13 mouse cellular contexts compared by ENCODE assay signal in genomic region chr15:100821824-100822223, GRCm38 (mm10). TPM values are rescaled to one million over a fixed set of nuclear protein-coding genes. Genes with fewer than 3 reads are reported as not detected.
DNase-seq lines count a peak whose midpoint lies in the region; ATAC-seq and TF ChIP-seq lines count a peak whose summit lies in the region.
"Had no signal": no experiment of that assay in that cellular context is flagged by ENCODE, and none has a peak within 500 bp of the region (broad histone marks: within the 10 kb centered on the region; RNA-seq: fewer than 3 reads in every experiment).

No protein-coding gene starts in this region.

- DNase-seq in left cerebral cortex, adult 2 months (ENCODE audit: extremely low spot score in 1 of 2, low spot score in 2 of 2): no peak
- no peak for DNase-seq in left cerebral cortex, postnatal 36 days (ENCODE audit: low spot score in 2 of 2)
- peak; percentile 21 for DNase-seq in CD4-positive helper T cell, adult 2 months (ENCODE audit: low read depth, low spot score)
- peak; percentile 26 for DNase-seq in induced T-regulatory cell, adult 2 months (ENCODE audit: low read depth)
- DNase-seq in kidney, postnatal 25 days: peak; percentile 70 to 77
- DNase-seq in cerebellum, postnatal 4 days (ENCODE audit: low spot score in 2 of 2): no peak
- DNase-seq in thymus, postnatal 25 days: no peak
- DNase-seq: adrenal gland, postnatal 36 days; cerebellum, adult 18-20 months; heart, adult 11 months; heart, postnatal 36 days; right cerebral cortex, postnatal 25 days had no signal

- H3K27ac ChIP-seq in left cerebral cortex, adult 2 months: no peak overlapping the region
- H3K27ac ChIP-seq in midbrain, embryonic 15.5 days: no peak overlapping the region

- no peak overlapping the region for H3K9ac ChIP-seq in midbrain, embryonic 15.5 days

- peaks cover 17% of the 10 kb centered on the region; the same call in 1 of the 2 replicates for H3K27me3 ChIP-seq in midbrain, embryonic 15.5 days (replicated peaks)

- TF ChIP-seq CTCF in left cerebral cortex, adult 2 months (IDR thresholded peaks at IDR 0.05): peak; percentile 13

- ATAC-seq in midbrain, embryonic 15.5 days (replicated peaks): no peak

- no peak overlapping the region for H3K4me2 ChIP-seq in midbrain, embryonic 15.5 days

- intact Hi-C loops in left cerebral cortex, adult 2 months (cut with DNase I): no loop called here
- intact Hi-C loops in left cerebral cortex, postnatal 36 days (cut with DNase I): no loop called here

- H3K9me3 ChIP-seq in midbrain, embryonic 15.5 days: no peaks in the 10 kb centered on the region

- peaks cover 10% of the 10 kb centered on the region; the same call in 1 of the 2 replicates for H3K4me1 ChIP-seq in midbrain, embryonic 15.5 days

- WGBS in midbrain, embryonic 15.5 days: 60% methylated on average over 8 of the region's 8 CpGs

- H3K4me3 ChIP-seq in left cerebral cortex, adult 2 months: no peak overlapping the region
- H3K4me3 ChIP-seq in midbrain, embryonic 15.5 days: no peak overlapping the region

- H3K36me3 ChIP-seq in midbrain, embryonic 15.5 days (replicated peaks): 0 out of 2 replicates have a peak, but pooled peaks cover 13% of the 10 kb centered on the region

RNA-seq across cellular contexts. Expression of gene Scn8a, which starts 47.8 kb away (rescaled TPM):
- total RNA-seq in left cerebral cortex, adult 2 months (2021): 100 to 1,000 TPM; 250 to 260 TPM
- 100 to 1,000 TPM; 222 to 250 TPM for total RNA-seq in left cerebral cortex, postnatal 36 days (2021)
- polyA plus RNA-seq in midbrain, embryonic 15.5 days (2015; fragmentation: Nextera tagmentation; extraction: Ambion mirVana): 20.0 and 22.7 TPM in 2 replicates

Comparison
In these comparisons a context has a peak if more than half of its experiments do, and no peak if none do; other contexts are left out.
1. DNase-seq: peak in CD4-positive helper T cell, adult 2 months (single experiment), induced T-regulatory cell, adult 2 months (single experiment) and kidney, postnatal 25 days (2 of 2); none in left cerebral cortex, adult 2 months (0 of 2), left cerebral cortex, postnatal 36 days (0 of 2), cerebellum, postnatal 4 days (0 of 2) and thymus, postnatal 25 days (single experiment).